Mouse (Mus musculus): Measurements from ENCODE around the gene Smad9. TPM values are rescaled to one million over a fixed set of nuclear protein-coding genes. Genes with fewer than 3 reads are reported as not detected.

Smad9 gene
- total RNA-seq, 2 experiments from 2014 or later = not detected

DNA sequence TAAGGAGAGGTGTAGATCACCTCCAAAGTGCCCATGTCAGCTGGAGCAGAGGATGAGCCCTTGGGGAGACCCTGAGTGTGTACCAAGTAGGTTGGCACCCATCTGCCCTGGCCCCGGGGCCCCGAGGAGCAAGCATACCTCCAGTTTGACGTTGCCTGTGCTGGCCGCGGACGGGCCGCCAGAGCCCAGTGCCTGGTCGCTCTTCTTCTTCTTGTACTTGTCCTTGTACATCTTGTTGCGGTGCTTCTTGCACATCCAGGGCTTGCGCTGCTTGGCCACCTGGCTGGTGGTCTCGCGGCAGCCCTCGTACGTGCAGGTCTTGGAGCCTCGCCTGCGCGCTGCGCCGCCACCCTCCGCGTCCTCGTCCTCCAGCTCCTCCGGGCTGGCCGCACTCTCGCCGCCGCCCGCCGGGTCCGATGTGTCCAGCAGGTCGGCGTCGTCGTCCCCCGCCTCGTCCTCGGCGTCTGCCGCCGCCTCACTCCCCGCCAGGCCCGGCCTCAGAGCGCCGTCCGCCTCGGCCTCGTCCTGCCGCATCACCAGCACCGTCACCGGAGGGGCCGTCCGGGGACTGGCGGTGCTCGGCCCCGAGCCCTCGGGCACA is 51.8 kb downstream of the Smad9 start:
- ATAC-seq (replicated peaks; ENCODE audit: poor library complexity) = peak; percentile 14

DNA sequence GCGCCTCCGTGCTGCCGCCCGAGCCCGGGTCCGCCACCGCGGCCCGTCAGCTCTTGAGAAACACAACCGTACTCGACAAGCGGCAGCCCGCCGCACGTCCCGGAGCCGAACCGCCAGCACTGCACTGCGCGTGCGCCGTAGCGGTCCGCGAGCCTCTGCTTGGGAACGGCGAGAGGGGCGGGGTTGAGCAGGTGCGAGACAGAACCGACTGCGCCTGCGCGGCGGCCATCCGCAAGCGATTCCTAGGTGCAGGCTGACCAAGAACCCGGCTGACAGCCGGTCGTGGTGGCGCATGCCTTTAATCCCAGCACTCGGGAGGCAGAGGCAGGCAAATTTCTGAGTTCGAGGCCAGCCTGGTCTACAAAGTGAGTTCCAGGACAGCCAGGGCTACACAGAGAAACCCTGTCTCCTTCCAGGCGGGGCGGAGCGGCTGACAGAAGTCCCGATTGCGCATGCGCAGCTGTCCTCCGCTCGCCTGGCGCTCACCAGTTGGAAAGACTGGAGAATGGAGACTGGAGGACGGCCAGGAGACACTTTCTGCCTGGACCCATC is 52.4 kb downstream of the Smad9 start, which contains the start of gene Rfxap:
Gene Rfxap (minus strand): TSS at position 126 of the 552 bp plus-strand sequence.
- ATAC-seq (replicated peaks; ENCODE audit: poor library complexity) = peak; percentile 77

DNA sequence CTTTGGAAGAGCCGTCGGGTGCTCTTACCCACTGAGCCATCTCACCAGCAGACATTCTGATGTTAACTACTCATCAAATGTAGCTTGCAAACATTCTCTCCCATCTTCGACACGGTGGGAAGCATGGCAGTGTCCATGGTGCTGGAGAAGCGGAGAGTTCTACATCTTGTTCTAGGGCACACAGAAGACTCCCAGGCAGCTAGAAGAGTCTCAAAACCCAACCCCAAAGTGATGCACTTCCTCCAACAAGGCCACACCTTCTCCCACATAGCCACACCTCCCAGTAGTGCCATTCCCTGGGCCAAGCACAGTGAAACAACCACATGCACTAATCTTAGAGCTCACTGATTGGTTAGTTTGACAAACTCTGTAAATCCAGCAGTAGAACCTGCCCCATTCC is 53.7 kb downstream of the Smad9 start:
- peak; percentile 47 for ATAC-seq (replicated peaks; ENCODE audit: poor library complexity)

DNA sequence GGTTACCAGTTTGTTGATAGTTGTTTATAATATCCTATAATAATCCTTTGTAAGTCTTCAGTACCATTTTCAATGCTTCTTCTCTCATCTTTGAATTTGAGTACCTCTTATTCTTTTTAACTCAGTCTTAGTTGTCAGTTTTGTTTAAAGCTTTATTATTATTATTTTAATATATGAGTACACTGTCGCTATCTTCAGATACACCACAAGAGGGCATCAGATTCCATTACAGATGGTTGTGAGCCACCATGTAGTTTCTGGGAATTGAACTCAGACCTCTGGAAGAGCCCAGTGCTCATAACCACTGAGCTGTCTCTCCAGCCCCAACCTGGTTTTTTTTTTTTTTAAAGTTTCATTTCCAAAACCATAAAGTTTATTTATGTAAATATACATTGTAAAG is 56.2 kb downstream of the Smad9 start:
- no peak for ATAC-seq (replicated peaks; ENCODE audit: poor library complexity)

DNA sequence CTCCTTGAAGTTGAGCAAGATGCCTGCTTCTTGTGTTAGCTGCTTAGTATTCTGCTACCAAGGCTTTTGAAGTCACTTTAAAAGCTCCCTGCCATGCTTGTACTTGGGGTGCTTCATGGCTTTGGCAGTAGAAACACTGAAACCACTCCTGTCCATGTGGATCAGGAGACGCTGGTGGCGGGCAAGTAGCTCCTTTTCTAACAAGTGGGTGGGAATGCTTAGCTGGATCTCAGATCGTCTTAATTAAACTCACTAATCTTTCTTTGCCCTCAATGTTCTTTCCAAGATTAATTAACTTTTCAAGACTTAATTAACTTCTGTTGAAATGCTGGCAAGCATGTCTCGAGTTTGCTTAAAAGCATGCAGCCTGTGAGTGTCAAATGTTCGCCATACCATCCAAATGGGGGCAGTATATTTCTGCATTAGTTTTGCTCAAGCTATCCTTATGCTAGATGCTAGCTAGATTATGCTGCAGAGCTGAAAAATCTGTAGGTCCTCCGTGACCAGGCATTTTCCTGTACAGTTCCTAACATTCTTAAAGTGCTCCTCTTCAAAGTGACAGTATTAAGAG is 58.1 kb downstream of the Smad9 start:
- no peak for ATAC-seq (replicated peaks; ENCODE audit: poor library complexity)

DNA sequence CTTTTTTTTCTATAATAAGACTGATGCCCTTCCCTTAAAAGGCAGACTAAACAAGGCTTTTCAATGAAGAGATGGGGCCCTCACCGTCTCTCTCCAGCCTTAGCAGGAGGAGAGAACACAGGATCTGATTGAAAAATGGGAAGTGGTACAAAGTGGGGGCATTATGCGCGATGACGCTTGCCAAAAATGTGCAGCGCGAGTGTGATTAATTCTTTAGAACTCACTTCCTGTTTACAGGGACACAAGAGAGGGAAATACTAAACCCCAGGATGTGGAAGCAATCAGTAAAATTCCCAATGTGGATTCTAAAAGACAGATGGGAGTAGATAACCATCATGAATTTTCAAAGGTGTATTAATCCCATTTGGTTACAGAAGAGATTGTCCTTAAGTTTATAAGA is 59.2 kb downstream of the Smad9 start:
- ATAC-seq (replicated peaks; ENCODE audit: poor library complexity) = peak; percentile 71

DNA sequence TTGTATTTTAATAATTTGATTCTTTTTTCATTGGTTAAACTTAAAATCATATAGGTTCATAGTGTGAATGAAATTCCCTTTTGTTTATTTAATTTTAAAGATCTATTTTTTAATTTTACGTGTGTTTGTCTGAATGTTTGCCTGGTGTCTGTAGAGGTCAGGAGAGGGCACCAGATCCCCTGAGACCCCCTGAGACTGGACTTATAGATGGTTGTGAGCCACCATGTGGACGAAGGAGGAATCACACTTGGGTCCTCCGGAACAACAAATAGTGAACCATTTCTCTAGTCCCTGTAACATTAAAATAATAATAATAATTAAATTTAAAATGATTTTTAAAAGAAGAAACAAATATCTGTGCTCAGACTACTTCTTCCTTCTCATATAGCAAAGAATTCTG is 59.9 kb downstream of the Smad9 start:
- ATAC-seq (replicated peaks; ENCODE audit: poor library complexity) = peak; percentile 83

DNA sequence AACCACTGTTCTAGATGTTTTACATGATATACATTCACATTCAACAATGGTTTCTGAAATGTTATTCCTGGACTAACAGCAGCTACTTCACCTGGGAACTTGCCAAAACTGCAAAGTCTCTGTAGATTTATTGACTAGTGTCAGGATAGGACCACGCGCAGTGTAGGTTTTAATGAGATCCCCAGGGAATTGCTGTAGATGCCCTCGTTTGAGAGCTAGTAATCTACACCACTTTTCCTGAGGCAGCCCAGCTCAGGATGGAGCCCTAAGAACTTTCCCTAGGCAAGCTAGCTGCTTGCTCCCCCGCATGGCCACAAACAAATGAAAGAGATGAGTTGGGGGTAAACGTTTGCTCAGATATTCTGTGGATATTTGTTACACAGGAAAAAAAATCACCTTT is 67.1 kb downstream of the Smad9 start:
- no peak for ATAC-seq (replicated peaks; ENCODE audit: poor library complexity)

DNA sequence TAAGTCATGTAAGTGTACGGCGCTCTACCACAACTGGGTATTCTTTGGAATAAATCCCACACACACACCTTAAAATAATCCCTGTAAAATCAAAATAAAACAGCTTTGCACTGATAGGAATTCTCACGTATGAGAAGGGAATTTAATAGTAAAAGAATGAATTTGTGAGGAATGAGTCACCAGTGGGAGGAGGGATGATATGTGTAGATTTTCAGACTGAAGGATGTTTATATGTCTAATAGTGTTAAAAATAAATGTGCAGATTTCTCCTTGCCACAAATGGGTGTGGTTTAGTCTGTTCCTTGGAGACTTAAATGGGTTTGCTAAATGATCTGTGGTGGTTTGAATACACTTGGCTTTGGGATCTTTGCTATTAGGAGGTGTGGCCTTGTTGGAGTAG is 77.1 kb downstream of the Smad9 start:
- no peak for ATAC-seq (replicated peaks; ENCODE audit: poor library complexity)

DNA sequence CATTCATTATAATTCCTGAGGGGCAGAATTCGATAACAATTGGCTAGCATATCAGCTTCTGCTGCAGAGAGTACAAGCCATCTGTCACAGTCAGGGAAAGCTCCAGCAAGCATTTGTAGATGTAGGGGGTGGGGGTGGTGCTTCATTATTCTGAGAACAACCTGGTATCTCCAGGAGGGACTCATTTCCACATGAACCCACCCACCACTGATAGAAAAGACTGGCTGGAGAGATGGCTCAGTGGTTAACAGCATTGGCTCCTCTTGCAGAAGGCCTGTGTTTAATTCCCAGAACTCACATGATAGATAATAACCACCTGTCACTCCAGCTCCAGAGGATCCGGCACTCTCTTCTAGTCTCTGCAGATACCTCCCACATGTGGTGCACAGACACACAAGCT is 80.0 kb downstream of the Smad9 start:
- no peak for ATAC-seq (replicated peaks; ENCODE audit: poor library complexity)

Other genes starting within 250 kb of the Smad9 start
- gene Supt20, start 62.8 kb upstream of the Smad9 start, total RNA-seq (2015) = 92.6 and 93.8 TPM in 2 replicates
- 47.4 and 84.9 TPM in 2 replicates for gene Supt20, start 62.8 kb upstream of the Smad9 start, total RNA-seq (2017)
- not detected in 2 replicates for gene Gm21958, start 41.2 kb upstream of the Smad9 start, total RNA-seq (2015)
- gene Gm21958, start 41.2 kb upstream of the Smad9 start, total RNA-seq (2017) = not detected in 2 replicates
- gene Exosc8, start 20.2 kb upstream of the Smad9 start, total RNA-seq (2015) = 190 and 219 TPM in 2 replicates
- gene Exosc8, start 20.2 kb upstream of the Smad9 start, total RNA-seq (2017) = 254 and 259 TPM in 2 replicates
- gene Alg5, start 20.0 kb upstream of the Smad9 start, total RNA-seq (2015) = 55.8 and 67.4 TPM in 2 replicates
- gene Alg5, start 20.0 kb upstream of the Smad9 start, total RNA-seq (2017) = 42.0 and 42.3 TPM in 2 replicates
- 39.8 and 44.5 TPM in 2 replicates for gene Rfxap, start 52.2 kb downstream of the Smad9 start, total RNA-seq (2015)
- gene Rfxap, start 52.2 kb downstream of the Smad9 start, total RNA-seq (2017) = 50.5 and 51.6 TPM in 2 replicates
- not detected in 2 replicates for gene Sertm1, start 160.3 kb downstream of the Smad9 start, total RNA-seq (2015)
- not detected in 2 replicates for gene Sertm1, start 160.3 kb downstream of the Smad9 start, total RNA-seq (2017)

Data from megakaryocyte progenitor cell, adult 5-6 weeks (primary cell).